Comparison of ENCODE assay signal across 8 mouse cellular contexts in the genomic region with DNA sequence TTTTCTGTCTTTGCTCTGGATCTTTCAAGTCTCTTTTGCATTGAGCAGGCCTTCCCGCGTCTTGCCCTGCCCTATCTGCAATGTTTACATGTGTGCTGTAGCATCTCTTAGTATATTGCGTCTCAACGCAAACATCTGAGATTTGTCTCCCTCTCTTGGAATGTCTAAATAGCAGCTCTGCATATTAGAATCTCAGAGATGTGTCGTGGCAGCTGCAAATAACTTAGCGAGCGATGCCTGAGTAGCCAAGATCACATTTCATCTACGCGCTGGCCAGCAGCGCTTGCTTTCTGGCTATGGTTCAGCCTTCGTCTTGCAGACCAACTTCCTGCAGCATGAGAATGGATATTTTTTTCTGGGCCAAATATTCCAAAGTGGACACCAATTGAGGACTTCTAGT.
DNase-seq lines count a peak whose midpoint lies in the region; ATAC-seq and TF ChIP-seq lines count a peak whose summit lies in the region.
"Had no signal": no experiment of that assay in that cellular context is flagged by ENCODE, and none has a peak within 500 bp of the region (broad histone marks: within the 10 kb centered on the region; RNA-seq: fewer than 3 reads in every experiment).

No protein-coding gene starts in this region.

- no peak for TF ChIP-seq CTCF in heart, postnatal 0 days (IDR thresholded peaks at IDR 0.05; ENCODE audit: low read depth)

- no peak for ATAC-seq in heart, postnatal 0 days (ENCODE audit: insufficient read depth, low read depth)
- no peak for ATAC-seq in limb, embryonic 15.5 days (ENCODE audit: insufficient number of reproducible peaks, low FRiP score, low TSS enrichment, low read depth)

- no peak overlapping the region for H3K27ac ChIP-seq in heart, postnatal 0 days (ENCODE audit: low read depth)
- H3K27ac ChIP-seq in limb, embryonic 15.5 days, result peak overlapping the region; percentile 71

- H3K9ac ChIP-seq in heart, postnatal 0 days (replicated peaks; ENCODE audit: low read depth, low read length), result no peak overlapping the region
- H3K9ac ChIP-seq in limb, embryonic 15.5 days, result no peak overlapping the region

- no peaks in the 10 kb centered on the region for H3K36me3 ChIP-seq in heart, postnatal 0 days (replicated peaks; ENCODE audit: control insufficient read depth, insufficient read depth, low read length)
- no peaks in the 10 kb centered on the region for H3K36me3 ChIP-seq in limb, embryonic 15.5 days

- 70% methylated on average over 11 of the region's 11 CpGs for WGBS in heart, postnatal 0 days
- 47% methylated on average over 11 of the region's 11 CpGs for WGBS in limb, embryonic 15.5 days

- no peaks in the 10 kb centered on the region for H3K9me3 ChIP-seq in heart, postnatal 0 days (replicated peaks; ENCODE audit: control insufficient read depth, low read length)
- H3K9me3 ChIP-seq in limb, embryonic 15.5 days, result no peaks in the 10 kb centered on the region

- TF ChIP-seq EP300 in heart, postnatal 0 days (IDR thresholded peaks at IDR 0.05; ENCODE audit: low read depth), result no peak

- DNase-seq in 3T3-L1 (ENCODE audit: low read depth, low spot score) (peak; percentile 9), NIH3T3 (ENCODE audit: low read depth) (peak; percentile 34)
- DNase-seq in heart, postnatal 0 days (ENCODE audit: low spot score), result peak; percentile 10
- no peak for DNase-seq in thymus, postnatal 14 days
- DNase-seq in thymus, postnatal 0 days (ENCODE audit: low spot score), result no peak
- no peak for DNase-seq in ovary, adult 18-20 months (ENCODE audit: low spot score)

- H3K4me2 ChIP-seq in heart, postnatal 0 days (ENCODE audit: low read depth, low read length), result no peak overlapping the region
- H3K4me2 ChIP-seq in limb, embryonic 15.5 days, result no peak overlapping the region

- H3K4me3 ChIP-seq in heart, postnatal 0 days (ENCODE audit: low read depth, low read length), result no peak overlapping the region
- no peak overlapping the region for H3K4me3 ChIP-seq in limb, embryonic 15.5 days
- H3K4me3 ChIP-seq: erythroblast, embryonic 14.5 days had no signal

- no peaks in the 10 kb centered on the region for H3K27me3 ChIP-seq in heart, postnatal 0 days (ENCODE audit: control insufficient read depth, insufficient read depth, low read length)
- H3K27me3 ChIP-seq in limb, embryonic 15.5 days, result no peaks in the 10 kb centered on the region

- no peaks in the 10 kb centered on the region for H3K4me1 ChIP-seq in heart, postnatal 0 days (ENCODE audit: control insufficient read depth, insufficient read depth)
- peaks cover 10% of the 10 kb centered on the region; the same call in 1 of the 2 replicates for H3K4me1 ChIP-seq in limb, embryonic 15.5 days

Comparison
In these comparisons a context has a peak if more than half of its experiments do, and no peak if none do; other contexts are left out.
1. DNase-seq: peak in 3T3-L1 (single experiment), NIH3T3 (single experiment) and heart, postnatal 0 days (single experiment); none in thymus, postnatal 14 days (single experiment), thymus, postnatal 0 days (single experiment) and ovary, adult 18-20 months (single experiment).